9 mouse cellular contexts compared by ENCODE assay signal in genomic region chr19:10276483-10277144, GRCm38 (mm10). TPM values are rescaled to one million over a fixed set of nuclear protein-coding genes. Genes with fewer than 3 reads are reported as not detected.
A peak's percentile ranks its signal among the peaks of the same experiment; 100 is the strongest.
DNase-seq lines count a peak whose midpoint lies in the region; TF ChIP-seq lines count a peak whose summit lies in the region.
"Had no signal": no experiment of that assay in that cellular context is flagged by ENCODE, and none has a peak within 500 bp of the region (broad histone marks: within the 10 kb centered on the region; RNA-seq: fewer than 3 reads in every experiment).

No protein-coding gene starts in this region.

- peak; percentile 65 for DNase-seq in layer of hippocampus, adult 11-12 months (ENCODE audit: low spot score)
- no peak for DNase-seq in layer of hippocampus, adult 9-10 months (ENCODE audit: low spot score)
- DNase-seq in B cell, adult 2 months = peak; percentile 43 to 44
- no peak for DNase-seq in ES-E14 (ENCODE audit: low read depth, low spot score)
- DNase-seq in layer of hippocampus, adult 8-10 months (ENCODE audit: low spot score in 2 of 2) = peak; percentile 64 to 67
- no peak for DNase-seq in ovary, postnatal 10 days (ENCODE audit: low spot score)
- no peak for DNase-seq in lung, adult 2 months

- 78% methylated on average over 12 of the region's 12 CpGs for WGBS in lung, adult 2 months

- H3K27ac ChIP-seq in ES-E14 (ENCODE audit: insufficient read depth, low read depth, low read length, poor library complexity, severe bottlenecking) = no peak overlapping the region
- H3K27ac ChIP-seq: embryonic facial prominence, embryonic 12.5 days had no signal

- in situ Hi-C loops in ES-E14 (cut with MboI; ENCODE audit: low sequenced_read_pairs in 2 of 2, unreplicated experiment in 2 of 2) = no loop called here

- no peaks in the 10 kb centered on the region for H3K9me3 ChIP-seq in ES-E14 (ENCODE audit: control insufficient read depth, insufficient read depth, low read depth, low read length)
- H3K9me3 ChIP-seq: embryonic facial prominence, embryonic 12.5 days had no signal

- TF ChIP-seq POLR2A in lung, adult 2 months (IDR thresholded peaks at IDR 0.05; ENCODE audit: borderline replicate concordance, extremely low read depth, low read depth, low read length) = no peak

- TF ChIP-seq CTCF in lung, adult 2 months (IDR thresholded peaks at IDR 0.05; ENCODE audit: insufficient read depth, low read length) = no peak

- peak overlapping the region in 1 of 2 experiments; percentile 17; a peak in 2 of 4 replicates for H3K4me3 ChIP-seq in ES-E14 (ENCODE audit: insufficient read depth in 1 of 2, low read depth in 1 of 2, low read length in 2 of 2, poor library complexity in 1 of 2, severe bottlenecking in 1 of 2)
- no peak overlapping the region for H3K4me3 ChIP-seq in lung, adult 2 months (replicated peaks; ENCODE audit: extremely low read depth, low read depth, low read length)
- H3K4me3 ChIP-seq: embryonic facial prominence, embryonic 12.5 days had no signal

- peaks cover 13 to 36% of the 10 kb centered on the region in 2 experiments for H3K4me1 ChIP-seq in ES-E14 (ENCODE audit: control insufficient read depth in 2 of 2, insufficient read depth in 2 of 2, low read length in 2 of 2, poor library complexity in 1 of 2)
- H3K4me1 ChIP-seq in lung, adult 2 months (ENCODE audit: control insufficient read depth, insufficient read depth, low read length) = peaks cover 6% of the 10 kb centered on the region; the same call in 1 of the 2 replicates

- peak overlapping the region; percentile 15; the same call in 1 of the 2 replicates for H3K9ac ChIP-seq in ES-E14 (ENCODE audit: insufficient read depth, low read depth, low read length, poor library complexity, severe bottlenecking)
- H3K9ac ChIP-seq: embryonic facial prominence, embryonic 12.5 days had no signal

- H3K36me3 ChIP-seq in ES-E14 (ENCODE audit: control insufficient read depth, insufficient read depth, low read length, poor library complexity, severe bottlenecking) = no peaks in the 10 kb centered on the region
- H3K36me3 ChIP-seq: embryonic facial prominence, embryonic 12.5 days had no signal

TF ChIP-seq in ES-E14, 5 proteins besides CTCF, POLR2A, EP300 and RAD21:
- TF ChIP-seq ZC3H11A (IDR thresholded peaks at IDR 0.05; ENCODE audit: borderline replicate concordance, low read depth, low read length) (no peak), ZNF384 (IDR thresholded peaks at IDR 0.05; ENCODE audit: low read depth, low read length) (no peak), CHD2 (IDR thresholded peaks at IDR 0.05; ENCODE audit: low read depth, low read length) (no peak)

RNA-seq across cellular contexts. Expression of gene Dagla, which starts 28.1 kb away (rescaled TPM):
- total RNA-seq in ES-E14 (2012; rRNA removed) = 1.2 and 1.6 TPM in 2 replicates
- total RNA-seq in layer of hippocampus, adult 8-10 months (2022) = 100 to 1,000 TPM in 3 of 4 experiments, 10 to 100 TPM in 1; 94.1 to 109 (median 104) TPM
- 15.3 TPM in 2 replicates for polyA plus RNA-seq in lung, adult 2 months (2012; rRNA removed)

RNA-seq across cellular contexts. Expression of gene Myrf, which starts 36.1 kb away (rescaled TPM):
- 35.9 and 58.1 TPM in 2 replicates for total RNA-seq in ES-E14 (2012; rRNA removed)
- 10 to 100 TPM; 31.6 to 37.2 (median 36.7) TPM for total RNA-seq in layer of hippocampus, adult 8-10 months (2022)
- polyA plus RNA-seq in lung, adult 2 months (2012; rRNA removed) = 54.8 and 62.8 TPM in 2 replicates
- total RNA-seq: granulocyte monocyte progenitor cell, adult 5-6 weeks had no signal

Comparison
In these comparisons a context has a peak if more than half of its experiments do, and no peak if none do; other contexts are left out.
1. DNase-seq: peak in layer of hippocampus, adult 11-12 months (single experiment), B cell, adult 2 months (2 of 2) and layer of hippocampus, adult 8-10 months (2 of 2); none in layer of hippocampus, adult 9-10 months (single experiment), ES-E14 (single experiment), ovary, postnatal 10 days (single experiment) and lung, adult 2 months (single experiment).
2. RNA of gene Dagla, which starts 28.1 kb away (total RNA-seq): 94.1 to 109 TPM in layer of hippocampus, adult 8-10 months; 1.2 to 1.6 TPM in ES-E14; every median in the first group is over 10 times any median in the second.